Mouse (Mus musculus) adrenal gland, adult 18-20 months (tissue): ENCODE results near the gene Mrps26. TPM values are rescaled to one million over a fixed set of nuclear protein-coding genes. Genes with fewer than 3 reads are reported as not detected.
"Not testable (repeated sequence)": the region's sequence is repeated elsewhere in the genome, so short reads cannot be mapped to it uniquely, and the experiment has no call there.

Experiments
- DNase-seq, 2 experiments: peaks; one replicate each; pipeline ENCODE4 v3.0.0; 2021 to 2022; ENCODE audit warnings: low spot score in 2 of 2
- total RNA-seq, 2 experiments: library from RNA; stranded (reverse); gene quantifications; 1 replicate in 1 of 2; 2 replicates in 1 of 2; pipeline ENCODE4 v1.2.3; 2021

The Mrps26 gene
- total RNA-seq, 2 experiments from 2014 or later, result 52.4 to 62.2 TPM

DNA sequence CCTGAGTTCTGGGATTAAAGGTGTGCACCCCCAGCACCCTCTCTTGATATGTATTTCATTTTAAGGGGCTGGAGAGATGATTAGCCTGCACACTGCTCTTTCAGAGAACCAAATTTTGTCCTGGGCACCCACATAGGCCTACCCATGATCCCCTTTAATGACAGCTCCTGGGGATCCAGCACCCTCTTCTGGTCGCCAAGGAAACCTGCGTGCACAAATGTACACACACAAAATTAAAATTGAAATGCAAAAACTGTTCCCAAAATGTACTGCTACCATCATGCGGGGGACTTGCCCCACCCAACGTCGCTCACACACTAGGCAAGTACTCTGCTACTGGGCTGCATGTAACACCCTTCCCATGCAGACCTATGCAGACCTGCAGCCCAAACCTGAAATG is 11.4 kb downstream of the Mrps26 start:
- DNase-seq, result no peak

DNA sequence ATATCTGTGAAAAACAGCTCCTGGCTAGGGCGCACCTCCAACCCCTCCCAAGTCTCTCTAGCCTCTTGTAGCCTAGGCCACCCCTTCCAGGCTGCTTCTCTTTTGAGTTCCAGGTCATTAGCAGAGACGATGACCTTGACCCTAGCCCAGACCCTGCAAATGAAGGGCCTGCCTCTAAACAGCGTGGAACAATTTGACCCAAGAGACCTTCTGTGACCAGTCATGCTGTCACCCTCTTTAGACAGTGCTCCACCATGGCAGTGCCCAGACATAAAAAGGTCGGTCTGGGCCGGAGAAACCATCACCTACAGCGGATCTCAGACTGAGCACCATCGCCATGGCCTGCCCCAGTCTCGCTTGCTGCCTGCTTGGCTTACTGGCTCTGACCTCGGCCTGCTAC is 12.3 kb downstream of the Mrps26 start, which contains the start of gene Oxt:
TSS of gene Oxt (plus strand) at position 301 of the 400 bp plus-strand sequence.
- DNase-seq, result no peak

- not testable (repeated sequence) for DNase-seq
Measured at GRCm38 (mm10) chr2:130576564-130576963, 13.0 kb downstream of the Mrps26 start.

- DNase-seq, result no peak
Measured at GRCm38 (mm10) chr2:130577021-130577420, 13.5 kb downstream of the Mrps26 start.

DNA sequence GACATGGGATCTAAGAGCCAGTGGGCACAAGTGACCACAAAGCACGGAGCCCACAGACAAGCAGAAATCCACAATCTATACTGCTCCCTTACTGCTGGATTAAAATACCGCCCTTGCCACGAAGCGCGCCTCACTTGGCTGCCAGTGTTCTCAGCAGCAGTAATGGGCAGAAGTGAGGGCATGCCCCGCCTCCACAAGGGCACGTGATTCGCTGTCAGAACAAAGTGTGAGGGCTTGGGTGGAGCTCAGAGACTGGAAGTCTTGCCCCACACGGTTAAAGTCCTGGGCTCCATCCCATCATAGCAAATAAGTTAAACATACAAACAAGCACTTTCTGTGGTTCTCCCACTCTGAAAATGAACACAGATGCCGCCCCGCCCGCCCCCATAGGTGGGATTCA is 14.1 kb downstream of the Mrps26 start:
- DNase-seq, result peak; percentile 32 to 39

- peak; percentile 74 to 78 for DNase-seq
Measured at GRCm38 (mm10) chr2:130578148-130578547, 14.6 kb downstream of the Mrps26 start.

DNA sequence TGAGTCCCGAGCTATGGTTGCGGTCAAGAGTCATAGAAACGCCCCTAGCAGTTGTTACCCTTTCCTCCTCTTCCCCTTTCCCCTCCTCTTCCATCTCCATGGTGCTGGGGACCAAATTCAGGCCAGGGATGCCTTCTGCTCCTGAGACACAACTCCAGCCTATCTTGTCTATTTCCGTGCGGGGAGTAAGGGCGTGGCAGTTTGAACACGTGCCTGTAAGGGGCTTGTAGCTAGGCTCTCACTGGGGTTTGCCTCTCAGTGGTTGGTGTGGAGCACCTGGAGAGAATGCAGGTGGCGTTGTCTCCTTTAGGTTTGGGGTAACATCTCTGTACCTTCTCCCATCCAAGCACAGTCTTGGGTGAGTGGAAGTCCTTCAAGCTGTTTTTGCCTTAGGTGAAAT is 16.2 kb downstream of the Mrps26 start:
- DNase-seq, result no peak

- DNase-seq, result no peak
Measured at GRCm38 (mm10) chr2:130581201-130581600, 17.7 kb downstream of the Mrps26 start.

- DNase-seq, result no peak
Measured at GRCm38 (mm10) chr2:130582552-130582951, 19.0 kb downstream of the Mrps26 start, which contains the start of gene Avp. Gene Avp (minus strand): TSS chr2:130582554.

DNA sequence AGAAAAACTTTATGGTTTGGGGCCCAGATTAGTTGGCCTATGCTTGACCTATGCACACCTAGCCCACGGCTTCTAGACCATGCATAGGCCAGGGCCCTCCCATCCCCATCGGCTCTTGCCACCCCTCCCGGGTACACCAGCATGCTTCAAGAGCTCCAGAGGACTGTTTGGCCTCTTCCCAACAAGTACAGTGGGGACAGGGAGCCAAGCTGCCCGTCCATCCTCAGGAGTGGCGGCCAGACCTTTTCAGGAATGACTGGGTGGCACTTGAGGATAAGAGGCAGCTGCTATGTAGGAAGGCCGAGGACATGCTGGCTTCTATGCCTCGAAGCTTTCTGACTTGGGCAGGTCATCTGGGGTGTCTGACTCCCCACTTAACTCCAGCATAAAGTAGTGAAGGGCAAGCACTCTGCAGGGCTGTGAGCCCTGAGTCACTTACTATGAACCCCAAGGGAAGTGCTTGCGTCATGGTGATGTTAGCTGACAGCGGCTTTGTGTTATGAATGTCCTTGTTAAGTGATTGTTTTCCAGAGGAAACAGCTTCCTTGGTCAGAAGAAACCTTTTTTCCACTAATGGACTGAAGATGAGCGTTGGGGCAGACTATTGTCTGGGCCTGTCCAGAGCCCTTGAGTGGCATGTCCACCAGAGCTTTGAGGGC is 20.5 kb downstream of the Mrps26 start:
- DNase-seq, result no peak

DNA sequence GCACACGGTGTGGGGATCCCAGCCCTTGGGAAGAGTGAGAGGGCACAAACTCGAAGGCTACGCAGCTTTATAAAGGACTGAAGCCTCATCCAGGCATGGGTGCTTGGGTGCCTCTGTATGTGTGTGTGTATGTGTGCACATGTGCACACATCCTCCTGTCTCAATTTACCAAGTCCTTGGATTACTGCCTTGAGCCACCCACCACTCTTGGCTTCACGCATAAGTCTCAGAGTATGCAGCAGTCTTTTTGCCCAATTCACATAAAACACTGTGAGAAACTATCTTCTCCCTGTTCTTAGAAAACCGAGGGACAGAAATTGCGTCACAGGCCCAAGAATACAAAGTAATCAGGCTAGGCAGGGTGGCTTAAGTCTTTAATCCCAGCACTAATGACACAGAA is 22.5 kb downstream of the Mrps26 start:
- DNase-seq, result no peak

GRCm38 (mm10) chr2:130588373-130588772 is 24.8 kb downstream of the Mrps26 start:
- no peak for DNase-seq

- DNase-seq, result no peak
Measured at GRCm38 (mm10) chr2:130589157-130589556, 25.6 kb downstream of the Mrps26 start.

- no peak for DNase-seq
Measured at GRCm38 (mm10) chr2:130589761-130590160, 26.2 kb downstream of the Mrps26 start.

DNA sequence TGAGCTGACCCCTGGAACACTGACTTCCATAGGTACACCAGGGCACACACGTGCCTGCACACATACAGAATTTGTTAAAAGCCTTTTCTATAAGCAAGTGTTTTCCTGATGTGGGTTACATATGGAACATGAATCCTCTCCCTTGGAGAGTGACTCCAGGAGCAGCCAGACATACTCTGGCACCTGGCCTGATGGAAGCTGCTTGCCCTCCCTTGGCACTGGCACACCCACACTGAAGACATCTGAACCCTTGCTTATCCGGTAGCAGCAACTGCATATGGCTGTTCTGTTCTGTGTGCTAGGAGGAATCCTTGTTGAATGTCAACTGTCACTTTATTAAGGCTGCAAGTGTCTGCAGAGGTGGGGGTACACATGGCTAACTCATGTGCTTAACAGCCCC is 27.5 kb downstream of the Mrps26 start:
- DNase-seq, result no peak

DNA sequence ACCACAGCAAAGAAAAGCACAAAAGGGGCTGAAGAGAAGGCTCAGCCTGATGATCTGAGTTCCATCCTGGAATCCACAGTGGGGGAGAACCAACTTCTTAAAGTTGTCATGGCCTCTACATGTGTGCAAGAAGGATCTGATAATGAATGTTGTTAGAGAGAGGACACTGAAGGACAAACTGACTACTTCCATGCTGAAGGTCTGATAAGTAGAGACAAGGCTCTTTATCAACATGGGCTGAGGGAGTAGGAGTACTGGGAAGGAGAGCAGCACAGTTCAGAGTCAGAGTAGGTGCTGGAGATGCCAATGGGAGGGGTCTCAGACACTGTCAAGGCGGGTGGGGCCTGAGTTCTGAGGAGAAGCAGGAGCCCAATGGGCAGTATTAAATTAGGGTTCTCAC is 32.1 kb downstream of the Mrps26 start:
- DNase-seq, result no peak

- no peak for DNase-seq
Measured at GRCm38 (mm10) chr2:130597601-130598010, 34.1 kb downstream of the Mrps26 start.

- DNase-seq, result no peak
Measured at GRCm38 (mm10) chr2:130598399-130598798, 34.9 kb downstream of the Mrps26 start.

GRCm38 (mm10) chr2:130602195-130602594 is 38.7 kb downstream of the Mrps26 start:
- DNase-seq, result no peak

GRCm38 (mm10) chr2:130613091-130613490 is 49.5 kb downstream of the Mrps26 start:
- no peak for DNase-seq
